Mouse (Mus musculus): ENCODE data around the gene Pqlc2.

The Pqlc2 gene

DNA sequence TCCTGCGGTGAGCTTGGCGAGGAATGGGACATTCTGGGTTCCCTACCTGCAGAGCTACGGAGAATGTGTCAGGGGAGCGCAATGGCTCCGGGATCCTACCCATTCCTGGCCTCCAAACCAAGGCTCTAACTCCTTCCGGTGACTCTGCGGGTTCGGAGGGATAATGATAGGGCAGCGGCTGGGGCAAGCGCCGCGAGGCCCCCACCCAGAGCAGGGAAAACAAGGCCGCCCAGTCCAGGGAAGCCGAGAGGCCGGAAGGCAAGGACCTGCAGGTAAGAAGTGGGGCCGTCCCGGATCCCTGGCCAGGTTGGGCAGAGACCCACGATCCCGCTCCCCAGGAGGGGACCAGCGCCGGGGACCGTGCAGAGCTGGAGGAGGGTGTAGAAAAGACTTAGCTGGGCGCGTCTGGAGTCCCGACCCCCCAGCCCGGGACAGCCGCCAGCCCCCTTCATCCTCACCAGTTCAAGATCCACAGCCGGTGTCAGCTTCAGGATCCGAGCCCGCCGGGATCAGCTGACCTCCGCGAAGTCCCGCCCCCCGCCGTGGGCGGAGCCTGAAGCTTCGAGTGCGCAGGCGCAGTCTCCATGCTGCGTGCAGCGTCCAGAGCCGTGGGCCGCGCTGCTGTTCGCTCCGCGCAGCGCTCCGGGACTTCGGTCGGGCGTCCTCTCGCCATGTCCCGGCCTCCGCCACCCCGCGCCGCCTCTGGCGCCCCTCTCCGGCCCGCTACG is at the start of gene Pqlc2, which contains the start of gene Akr7a5:
Gene Pqlc2 (minus strand): TSS at position 538 of the 728 bp plus-strand sequence.
Gene Akr7a5 (plus strand): TSS at position 574 of the 728 bp plus-strand sequence.
- DNase-seq: peak; percentile 95 to 100

DNA sequence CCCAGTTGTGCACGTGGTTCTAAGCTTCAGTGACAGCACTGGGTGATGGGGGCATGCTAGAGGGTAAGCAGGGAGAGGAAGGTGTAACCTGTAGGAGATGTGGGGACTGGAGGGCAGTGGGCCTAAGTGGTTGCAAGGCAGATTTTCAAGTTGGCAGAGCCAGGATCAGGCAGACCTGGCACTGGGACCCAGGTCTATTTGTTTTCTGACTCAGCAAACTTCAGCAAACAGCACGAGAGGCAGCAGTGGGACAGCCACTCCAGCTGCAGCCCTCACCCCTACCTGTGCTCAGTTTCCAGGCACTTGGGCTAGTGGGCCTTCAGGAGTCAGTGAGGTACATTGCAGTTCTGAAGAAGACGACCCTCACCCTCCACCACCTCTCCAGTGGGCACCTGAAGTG is 46.7 kb upstream of the Pqlc2 start:
- DNase-seq: no peak

DNA sequence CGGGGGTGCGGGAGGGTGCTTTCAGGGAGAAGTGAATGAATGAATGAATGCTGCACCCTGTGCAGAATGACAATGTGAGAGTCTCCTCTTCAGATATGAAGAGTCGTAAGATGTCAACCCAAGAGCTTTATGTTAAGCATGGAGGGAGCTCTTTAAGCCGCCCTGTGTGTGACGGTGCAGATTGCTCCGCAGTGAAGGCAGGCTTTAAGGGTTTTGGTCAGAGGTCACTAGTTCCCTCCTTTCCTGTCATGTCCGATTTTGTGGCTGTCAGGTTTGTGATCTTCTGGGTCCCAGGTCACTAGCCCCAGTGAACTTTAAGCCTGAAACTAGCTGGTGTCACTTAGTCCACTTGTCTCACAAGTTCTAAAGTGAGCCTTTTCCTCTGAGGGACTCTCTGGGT is 42.3 kb upstream of the Pqlc2 start:
- no peak for DNase-seq

DNA sequence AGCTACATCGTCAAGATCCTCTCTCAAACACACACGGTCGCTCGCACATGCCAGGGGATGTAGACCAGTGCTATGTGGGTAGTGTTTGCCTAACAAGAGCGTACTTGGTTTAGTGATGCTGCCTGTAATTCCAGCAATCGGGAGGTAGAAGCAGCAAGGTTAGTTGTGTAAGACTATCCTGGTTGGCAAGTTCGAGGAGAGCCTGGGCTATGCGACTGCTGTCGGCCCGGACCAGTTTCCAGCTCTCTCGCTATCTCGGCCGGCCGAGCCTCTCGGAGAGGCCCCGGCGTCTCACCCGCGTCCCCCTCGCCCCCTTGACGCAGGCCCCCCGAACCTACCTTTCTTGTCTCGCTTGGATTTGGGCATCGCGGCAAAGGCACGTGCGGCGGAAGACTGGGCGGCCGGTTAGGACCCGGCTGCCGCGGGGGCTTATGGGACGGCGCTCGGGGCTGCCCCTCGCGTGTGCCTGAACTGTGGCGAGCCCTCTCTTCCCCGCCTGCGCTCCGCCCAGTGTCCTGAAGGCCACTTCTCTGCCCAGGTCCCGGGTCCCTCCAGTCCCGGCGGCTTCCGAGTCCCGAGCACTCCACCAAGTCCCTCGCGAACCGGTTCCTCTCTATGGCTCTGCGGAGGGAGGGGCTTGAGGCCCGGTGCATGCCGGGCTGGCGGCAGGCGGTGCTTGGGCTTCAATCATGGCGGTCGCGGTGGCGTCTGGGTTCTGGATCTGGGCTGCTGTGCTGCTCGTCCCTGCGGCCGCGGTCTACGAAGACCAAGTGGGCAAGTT is 41.6 kb upstream of the Pqlc2 start, which contains the start of the genes Mrto4, Emc1 and Ubr4:
Gene Mrto4 (minus strand): TSS at position 646 of the 781 bp plus-strand sequence.
Gene Emc1 (plus strand): TSS at position 657 of the 781 bp plus-strand sequence.
Gene Ubr4 (plus strand): TSS at position 679 of the 781 bp plus-strand sequence.
- peak; percentile 69 to 84 for DNase-seq

DNA sequence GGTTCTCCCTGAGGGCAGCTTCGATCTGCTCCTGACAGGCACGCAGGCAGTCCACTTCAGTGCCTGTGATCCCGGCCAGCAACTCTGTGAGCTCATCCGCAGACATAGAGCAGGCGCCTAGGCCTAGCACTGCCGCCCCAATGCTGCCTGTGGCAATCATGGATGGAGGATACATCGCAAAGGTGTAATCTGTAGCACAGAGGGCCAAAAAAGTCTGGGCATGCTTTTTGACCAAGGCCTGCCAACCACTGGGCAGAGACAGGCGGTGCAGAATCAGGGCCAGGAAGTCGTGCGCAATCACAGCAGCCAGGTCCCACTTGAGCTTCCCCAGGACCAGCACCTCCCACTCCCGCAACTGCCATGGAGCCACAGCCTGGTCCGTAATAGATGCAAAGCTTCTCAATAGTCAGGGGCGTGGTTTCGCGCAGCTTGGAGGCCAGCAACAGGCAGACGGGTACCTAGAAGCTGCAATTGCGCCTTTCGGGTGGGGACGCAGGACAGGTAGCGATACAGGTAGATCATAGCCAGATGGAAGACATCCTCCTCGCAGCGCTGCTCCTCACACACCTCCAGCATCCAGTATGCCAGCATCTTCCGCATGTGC is 35.0 kb upstream of the Pqlc2 start:
- no peak for DNase-seq

DNA sequence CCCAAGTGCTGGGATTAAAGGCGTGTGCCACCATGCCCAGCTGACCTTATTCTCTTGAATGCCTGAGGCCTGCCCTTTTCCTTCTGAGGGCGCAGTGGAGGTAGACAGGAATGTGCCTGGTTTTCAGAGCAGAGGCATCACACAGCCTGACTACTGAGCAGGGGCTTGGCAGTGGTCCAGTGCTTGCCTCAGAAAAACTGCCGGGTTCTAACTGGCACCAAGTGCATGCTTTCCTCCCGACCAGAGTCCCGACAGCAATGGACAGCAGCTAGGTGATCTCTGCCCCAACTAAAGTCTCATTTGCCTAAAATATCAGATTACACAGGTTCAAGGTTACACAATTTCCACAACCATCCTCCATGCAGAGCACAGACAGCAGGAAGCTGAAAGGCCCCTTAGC is 33.2 kb upstream of the Pqlc2 start:
- no peak for DNase-seq

DNA sequence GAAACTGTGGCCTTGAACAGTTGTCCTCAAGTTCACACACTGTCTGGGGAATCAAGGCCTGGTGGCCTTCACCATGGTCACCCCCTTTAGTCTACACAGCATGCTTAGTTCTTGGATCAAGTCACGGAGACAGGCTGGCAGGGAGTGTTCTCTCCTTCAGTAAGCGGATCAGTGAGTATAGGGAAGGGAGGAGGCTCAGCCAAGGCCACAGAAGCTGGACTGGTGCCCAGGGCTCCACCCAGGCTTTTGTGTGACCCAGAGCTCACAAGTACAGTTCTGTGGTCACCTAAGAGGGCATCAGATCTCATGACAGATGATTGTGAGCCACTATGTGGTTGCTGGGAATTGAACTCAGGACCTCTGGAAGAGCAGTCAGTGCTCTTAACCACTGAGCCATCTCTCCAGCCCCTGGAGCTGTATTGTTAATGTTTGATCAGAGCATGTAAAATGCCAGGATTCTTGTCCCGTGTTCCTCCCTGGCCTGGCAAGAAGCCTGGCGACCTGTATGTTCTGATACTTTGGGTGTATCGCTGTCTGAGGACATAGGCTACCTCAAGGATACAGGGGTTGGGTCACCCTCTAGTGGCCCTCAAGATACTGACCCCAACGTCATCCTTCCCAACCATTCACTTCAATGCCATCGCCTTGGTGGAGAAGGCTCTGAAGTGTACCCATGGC is 31.2 kb upstream of the Pqlc2 start:
- no peak for DNase-seq

DNA sequence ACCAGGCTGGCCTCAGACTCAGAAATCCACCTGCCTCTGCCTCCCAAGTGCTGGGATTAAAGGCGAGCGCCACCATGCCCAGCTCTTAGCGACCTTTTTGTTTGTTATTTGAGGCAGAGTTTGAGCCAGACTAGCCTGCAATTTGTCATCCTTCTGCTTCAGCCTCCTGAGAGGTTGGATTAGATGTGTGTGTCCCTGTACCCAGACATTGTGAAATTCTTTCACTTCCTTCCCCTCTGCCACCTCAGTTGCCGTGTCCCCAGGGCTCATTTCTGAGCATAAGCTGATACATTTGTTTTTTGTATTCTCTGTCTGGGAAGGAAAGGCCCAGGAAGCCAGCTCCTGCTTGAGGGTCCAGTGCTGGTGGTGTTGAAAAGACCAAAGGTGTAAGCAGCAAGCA is 30.3 kb upstream of the Pqlc2 start:
- DNase-seq: no peak

DNA sequence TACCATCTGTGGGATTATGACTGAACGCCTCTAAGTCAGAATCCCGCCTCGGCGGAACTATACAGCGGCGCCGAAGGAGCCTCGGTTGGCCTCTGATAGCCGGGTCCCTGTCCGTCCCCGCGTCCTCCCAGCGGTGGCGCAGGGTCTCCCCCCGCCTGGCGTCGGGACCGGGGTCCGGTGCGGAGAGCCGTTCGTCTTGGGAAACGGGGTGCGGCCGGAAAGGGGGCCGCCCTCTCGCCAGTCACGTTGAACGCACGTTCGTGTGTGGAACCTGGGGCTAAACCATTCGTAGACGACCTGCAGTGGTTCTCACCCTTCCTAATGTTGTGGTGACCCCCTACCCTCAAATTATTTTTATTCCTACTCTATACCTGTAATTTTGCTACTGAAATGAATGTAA is 27.6 kb upstream of the Pqlc2 start:
- no peak for DNase-seq

DNA sequence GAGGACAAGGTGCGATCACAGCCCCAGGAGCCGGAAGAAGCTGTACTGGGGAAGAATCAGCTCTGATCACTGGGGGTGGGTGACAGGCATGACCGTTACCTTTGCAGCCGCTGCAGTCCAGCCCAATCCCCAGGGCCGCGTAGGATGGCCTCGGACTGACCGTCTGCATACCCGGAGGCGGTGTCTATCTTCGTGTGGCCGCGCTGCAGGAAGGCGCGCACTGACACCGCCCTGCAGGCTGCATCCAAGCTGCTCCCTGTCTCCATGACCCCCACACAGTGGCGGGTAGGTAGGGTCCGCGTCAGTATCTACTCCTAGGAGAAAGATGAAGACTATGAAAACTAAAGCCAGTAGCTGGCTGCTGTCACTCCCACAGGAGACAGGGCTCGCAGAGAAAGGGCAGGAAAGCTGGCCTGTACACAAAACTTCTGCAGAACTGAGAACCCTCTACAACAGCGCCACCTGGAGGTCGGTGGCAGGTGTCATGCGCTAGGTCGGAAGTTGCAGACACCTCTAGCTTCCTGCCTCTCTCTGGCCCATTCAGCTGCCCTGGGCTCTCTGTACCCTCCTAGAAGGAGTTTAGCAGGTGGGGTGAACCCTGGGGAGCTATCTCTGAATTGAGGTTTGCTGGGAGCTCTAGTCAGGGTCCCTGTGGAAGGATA is 26.4 kb upstream of the Pqlc2 start:
- DNase-seq: peak; percentile 55 to 81

DNA sequence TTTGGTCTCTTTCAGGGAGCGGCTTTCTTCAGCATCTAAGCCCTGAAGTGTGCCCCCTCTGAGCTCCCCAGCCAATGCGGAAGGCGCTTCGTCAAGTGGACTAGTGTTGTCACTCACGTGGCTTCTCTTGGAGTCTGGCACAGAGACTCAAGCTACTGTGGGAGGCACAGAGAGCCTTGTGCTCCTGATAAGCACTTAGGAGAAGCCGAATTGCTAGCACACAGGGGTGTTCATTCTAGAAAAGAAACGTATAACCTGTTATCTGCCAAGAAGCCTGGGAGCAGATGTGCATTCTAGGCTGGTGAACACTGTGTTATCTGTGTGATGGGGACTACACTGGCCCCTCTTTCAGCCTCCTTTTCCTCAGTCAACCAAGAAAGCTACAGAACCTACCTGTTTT is 25.0 kb upstream of the Pqlc2 start:
- no peak for DNase-seq

DNA sequence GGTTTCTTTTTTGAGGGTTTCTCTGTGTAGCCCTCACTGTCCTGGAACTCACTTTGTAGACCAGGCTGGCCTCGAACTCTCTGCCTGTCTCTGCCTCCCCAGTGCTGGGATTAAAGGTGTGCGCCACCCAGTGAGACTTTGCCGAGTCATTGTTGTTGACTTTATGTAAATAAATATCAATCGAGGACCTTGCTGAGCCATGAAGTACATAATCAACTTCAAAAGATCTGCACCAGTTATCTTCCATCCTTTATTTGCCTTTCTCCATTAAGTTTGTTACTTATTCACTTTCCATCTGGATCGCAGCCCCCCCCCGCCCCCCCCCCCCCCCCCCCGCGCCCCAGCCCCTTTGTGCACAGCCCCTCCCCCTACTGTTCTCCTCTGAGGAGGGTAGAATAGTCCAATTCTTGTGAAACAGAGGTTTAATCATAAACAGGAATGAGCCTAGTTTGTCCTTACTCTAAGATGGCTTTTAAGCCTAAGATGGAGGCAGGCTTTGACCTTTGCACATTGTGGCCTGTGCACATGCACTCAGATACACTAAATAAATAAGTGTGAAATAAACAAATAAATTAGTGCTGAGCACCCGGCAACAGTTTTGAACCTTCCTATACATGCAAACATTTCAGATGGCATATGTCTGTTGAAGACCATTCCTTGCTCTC is 24.3 kb upstream of the Pqlc2 start:
- no peak for DNase-seq

DNA sequence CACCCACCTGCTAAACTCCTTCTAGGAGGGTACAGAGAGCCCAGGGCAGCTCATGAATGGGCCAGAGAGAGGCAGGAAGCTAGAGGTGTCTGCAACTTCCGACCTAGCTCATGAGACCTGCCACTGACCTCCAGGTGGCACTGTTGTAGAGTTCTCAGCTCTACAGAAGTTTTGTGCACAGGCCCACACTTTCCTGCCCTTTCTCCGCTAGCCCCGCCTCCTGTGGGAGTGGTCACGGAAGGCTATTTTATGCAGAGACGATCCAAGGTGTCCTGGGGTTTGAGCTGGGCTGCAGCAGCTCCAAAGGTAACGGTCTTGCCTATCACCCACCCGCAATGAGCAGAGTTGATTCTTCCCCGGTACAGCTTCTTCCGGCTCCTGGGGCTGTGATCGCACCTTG is 20.1 kb upstream of the Pqlc2 start:
- peak; percentile 69 to 79 for DNase-seq

DNA sequence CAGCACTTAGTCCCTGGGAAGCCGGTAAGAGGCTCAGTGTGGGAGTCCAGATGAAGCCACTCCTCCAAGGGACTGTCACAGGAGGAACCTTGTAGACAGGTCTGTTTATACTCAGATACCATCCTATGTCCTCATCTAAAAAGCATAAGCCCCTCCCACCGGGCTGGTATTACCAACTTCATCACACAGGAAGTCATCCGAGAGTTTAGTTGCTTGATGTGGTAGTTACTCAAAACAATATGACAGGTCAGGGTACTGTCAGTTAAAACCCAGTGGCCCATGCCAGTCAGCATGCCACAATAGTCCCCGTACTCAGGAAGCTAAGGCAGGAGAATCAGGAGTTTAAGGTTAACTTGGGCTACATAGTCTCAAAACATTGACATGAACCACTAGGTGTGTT is 9.2 kb upstream of the Pqlc2 start:
- DNase-seq: no peak

DNA sequence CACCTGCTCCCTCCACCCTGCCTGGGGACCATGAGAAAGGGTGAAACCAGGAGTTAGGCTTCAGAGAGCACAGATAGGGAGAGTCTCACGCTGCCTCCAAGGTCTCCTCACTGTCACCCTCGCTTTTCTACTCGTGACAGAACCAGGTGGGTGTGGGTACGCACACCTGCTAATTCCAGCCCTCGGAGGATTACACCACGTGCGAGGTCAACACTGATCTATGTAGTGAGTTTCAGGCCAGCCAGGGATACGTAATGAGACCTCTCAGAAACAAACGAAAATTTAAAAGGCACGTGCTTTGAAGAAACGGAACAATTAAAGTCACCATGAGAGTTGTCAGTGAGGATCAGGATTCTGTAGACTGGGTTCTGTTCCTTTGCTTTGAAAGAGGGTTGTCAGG is 7.9 kb upstream of the Pqlc2 start:
- no peak for DNase-seq

DNA sequence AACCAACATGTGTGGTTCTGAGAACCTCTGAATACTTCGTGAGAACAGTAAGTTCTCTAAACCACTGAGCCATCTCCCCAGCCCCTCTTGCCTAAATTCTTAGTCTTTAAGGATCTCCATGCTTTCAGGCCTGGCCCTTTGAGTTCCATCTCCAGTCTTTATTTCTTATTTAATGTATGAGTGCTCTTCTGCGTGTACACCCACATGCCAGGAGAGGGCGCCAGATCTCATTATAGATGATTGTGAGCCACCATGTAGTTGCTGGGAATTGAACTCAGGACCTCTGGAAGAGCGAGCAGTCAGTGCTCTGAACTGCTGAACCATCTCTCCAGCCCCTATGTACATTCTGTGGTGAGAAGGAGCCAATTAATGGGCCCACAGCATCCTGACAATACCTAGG is 2.1 kb upstream of the Pqlc2 start:
- DNase-seq: peak in 1 of 2 experiments; percentile 62

DNA sequence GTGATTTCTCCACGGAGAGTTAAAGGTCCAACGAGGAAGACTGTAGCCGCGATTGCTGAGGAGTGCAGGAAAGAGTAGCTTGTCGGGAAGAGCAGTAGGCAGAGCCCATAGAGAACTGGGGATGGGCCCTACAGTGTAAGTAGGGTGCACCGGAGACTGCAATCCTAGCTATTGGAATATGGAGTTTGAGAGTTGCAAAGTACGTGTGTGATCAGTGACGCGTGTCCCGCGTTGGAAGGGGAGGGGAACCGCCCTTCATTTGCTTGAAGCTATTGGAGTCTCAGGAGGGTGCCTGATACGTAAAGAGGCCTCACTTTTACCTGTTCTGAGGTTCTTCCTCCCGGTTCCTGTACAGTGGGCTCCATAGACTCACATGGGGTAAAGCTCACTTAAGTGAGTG is 1.2 kb upstream of the Pqlc2 start:
- DNase-seq: no peak

DNA sequence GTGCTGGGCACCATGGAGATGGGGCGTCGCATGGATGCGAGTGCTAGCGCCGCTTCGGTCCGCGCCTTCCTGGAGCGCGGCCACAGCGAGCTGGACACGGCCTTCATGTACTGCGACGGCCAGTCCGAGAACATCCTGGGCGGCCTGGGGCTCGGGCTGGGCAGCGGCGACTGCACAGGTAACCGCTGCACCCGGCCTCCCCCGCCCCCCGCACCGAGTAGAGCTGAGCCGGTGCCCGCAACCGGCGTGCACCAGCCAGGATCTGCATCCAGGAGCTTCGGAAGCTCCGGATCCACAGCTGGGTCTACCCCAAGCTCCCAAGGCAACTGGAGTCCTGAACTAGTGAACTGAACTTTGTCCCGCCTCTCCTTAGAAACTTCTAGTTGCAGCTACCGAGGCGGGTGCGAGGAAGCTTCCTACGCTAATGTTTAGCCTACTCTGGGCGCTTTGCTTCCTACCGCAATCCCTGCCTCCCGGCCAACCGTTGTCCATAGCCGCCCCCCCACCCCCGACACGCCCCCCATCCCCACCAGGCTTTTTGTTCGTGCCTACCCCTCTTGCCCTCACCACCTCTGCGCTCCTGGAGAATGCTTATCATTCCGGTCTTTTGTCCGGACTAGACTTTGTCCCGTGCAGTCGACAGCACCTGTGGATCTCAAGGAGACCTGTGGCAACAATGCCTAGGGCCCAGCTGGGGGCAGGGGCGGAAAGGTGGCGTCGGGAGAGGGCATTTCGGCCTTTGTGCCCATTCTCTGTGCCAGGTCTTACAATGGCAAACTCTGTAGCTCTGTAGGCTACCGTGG is 592 bp upstream of the Pqlc2 start:
- no peak for DNase-seq

DNA sequence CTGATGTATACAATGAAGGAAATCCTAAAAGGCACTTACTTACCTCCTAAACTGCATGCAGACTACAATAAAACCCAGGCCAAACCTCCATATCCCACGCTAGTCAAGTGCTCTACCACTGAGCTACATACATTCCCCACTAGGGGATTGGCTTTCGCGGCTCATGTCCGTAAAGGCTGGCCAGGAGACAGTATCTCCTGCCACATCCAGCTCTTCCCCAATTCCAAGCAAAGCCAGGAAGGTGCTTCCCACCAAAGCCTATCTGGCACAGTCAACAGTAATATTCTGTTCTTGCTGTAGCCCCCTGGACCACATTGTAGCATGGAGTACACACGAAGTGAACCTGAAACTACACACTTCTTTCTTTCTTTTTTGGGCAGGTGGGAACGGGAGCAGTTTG is 857 bp downstream of the Pqlc2 start:
- no peak for DNase-seq

DNA sequence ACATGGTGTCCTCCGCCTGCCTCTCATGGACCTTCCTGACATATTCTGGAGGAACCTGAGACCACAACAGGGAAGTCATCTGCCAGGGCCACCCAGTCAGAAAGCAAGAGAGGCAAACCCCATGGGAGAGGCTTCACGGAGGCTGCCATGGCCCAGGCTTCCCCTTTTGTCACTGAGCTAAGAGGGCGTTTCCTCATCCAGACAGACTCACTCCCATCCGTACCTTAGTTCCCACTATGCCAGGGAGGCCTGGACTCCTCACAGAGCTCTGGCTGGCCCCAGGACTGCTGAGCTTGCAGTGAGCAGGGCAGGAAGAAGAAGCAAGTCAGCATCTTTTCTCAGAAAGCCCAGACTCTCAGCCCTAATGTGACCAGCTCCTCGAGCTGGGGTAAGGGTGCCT is 2.6 kb downstream of the Pqlc2 start:
- DNase-seq: peak; percentile 47 to 64

DNA sequence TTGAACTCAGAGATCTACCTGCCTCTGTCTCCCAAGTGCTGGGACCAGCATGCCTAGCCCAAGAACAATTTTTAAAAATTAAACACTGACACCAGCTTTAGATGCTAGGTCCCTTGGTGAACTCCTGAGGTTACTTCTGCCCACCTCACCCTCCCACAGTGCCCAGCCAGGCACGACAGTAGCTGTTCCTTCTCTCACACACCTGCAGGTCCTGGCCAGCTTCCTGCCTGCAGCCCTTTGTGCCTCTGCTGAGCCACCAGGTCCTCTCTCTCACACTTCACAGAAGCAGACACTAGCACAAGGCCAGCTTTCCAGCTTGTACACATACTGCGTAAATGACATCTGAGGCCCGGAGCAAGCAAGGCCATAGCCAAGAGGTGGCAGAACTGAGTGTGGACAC is 5.0 kb downstream of the Pqlc2 start:
- peak; percentile 39 to 59 for DNase-seq
